Mouse (Mus musculus) spleen, embryonic (tissue): Measurements from ENCODE around the gene Wipf2.

Source experiments
- CTCF ChIA-PET: fragments of 350-600 bp; sonication (Branson Sonifier 250); formaldehyde crosslinking; loops from one replicate; lab custom pipeline; 2022; lab: Charles Lee

The Wipf2 gene

GRCm38 (mm10) chr11:98928186-98928893 is 64.9 kb downstream of the Wipf2 start:
- CTCF ChIA-PET = interaction anchor here (0.6 to 0.7 kb wide), 3 partner anchors 13 to 139 kb away, joined by 3 to 4 read pairs (median 3); no protein-coding TSS in a partner anchor

DNA sequence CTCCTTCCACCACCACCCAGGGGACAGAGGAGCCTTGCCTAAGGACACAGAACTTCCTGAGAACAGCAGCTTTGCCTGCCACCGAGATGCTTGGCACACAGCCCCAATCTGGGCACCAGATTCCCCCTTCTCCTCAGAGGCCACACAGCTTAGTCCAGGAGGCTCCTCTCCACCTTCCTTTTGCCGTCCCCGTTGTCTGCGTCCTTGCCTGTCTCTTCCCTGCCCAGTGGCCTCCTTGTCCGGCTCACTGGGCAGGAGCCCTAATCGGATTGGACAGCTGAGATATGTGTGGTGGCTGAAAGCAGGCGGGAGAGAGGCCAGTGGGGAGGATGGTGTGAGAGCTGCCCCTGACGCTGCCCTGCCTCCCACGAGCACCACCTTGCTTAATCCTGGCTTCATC is 66.1 kb downstream of the Wipf2 start:
- CTCF ChIA-PET = interaction anchor here (0.6 kb wide), 1 partner anchor 61 kb away, joined by 4 read pairs; no protein-coding TSS in a partner anchor

DNA sequence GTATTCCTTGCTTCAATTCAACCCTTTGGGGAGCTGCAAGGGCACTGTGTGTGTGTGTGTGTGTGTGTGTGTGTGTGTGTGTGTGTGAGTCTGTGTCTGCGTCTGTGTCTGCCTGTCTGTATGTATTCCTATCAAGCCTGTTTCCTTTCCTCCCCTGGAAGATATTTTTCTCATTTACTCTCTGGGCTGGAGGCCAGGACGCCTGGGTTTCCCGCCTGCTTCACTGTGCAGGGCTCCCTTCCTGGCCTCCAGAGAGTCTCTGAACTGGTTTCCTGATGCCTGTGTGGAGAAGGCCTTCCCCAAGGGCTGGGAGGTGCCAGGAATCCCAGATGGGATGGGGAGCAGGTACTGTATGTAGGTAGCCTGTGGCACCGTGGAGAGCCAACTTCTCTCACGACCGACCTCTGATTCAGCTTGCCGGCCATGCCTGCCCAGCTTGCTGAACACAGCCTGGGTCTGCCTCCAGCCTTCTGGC is 66.7 kb downstream of the Wipf2 start:
- CTCF ChIA-PET = interaction anchor here (0.5 to 0.6 kb wide), 3 partner anchors 40 to 219 kb away, joined by 4 to 8 read pairs (median 5); no protein-coding TSS in a partner anchor

DNA sequence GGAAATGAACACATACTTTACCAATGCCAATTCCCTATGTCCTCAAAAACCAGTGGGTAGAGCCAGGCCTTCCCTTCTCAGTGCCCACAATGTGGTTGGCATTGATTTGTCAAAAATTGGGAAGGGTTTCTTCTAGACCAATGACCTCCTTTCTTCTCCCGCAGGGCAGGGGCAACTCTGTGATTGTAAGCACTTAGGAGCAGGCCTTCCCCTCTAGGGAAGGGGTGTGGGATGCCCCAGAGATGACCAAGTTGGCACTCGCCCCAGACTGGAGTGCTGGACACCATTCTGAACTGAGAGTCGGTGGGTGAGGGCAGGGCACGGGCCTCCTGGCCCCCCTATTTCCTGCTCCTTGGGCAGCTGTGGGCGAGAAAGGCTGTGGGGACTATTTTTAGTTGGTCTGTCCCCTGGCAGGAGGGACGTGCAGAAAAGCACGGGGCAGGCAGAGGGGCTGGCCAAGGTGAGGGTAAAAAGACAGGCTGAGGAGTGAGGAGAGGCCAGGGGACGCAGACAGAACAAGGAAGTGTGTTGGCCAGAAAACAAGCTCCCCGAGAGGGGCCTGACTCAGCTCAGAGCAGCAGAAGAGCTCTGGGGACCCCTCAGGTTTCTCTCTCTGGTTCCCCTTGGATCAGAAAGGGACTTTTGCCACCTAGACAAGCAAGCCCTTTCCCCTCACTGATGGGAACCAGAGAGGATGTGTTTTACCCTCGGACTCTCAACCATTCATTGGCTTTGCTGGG is 67.5 kb downstream of the Wipf2 start:
- CTCF ChIA-PET = interaction anchor here (0.5 to 2.5 kb wide), 3 partner anchors 39 to 218 kb away, joined by 5 to 10 read pairs (median 8); no protein-coding TSS in a partner anchor

DNA sequence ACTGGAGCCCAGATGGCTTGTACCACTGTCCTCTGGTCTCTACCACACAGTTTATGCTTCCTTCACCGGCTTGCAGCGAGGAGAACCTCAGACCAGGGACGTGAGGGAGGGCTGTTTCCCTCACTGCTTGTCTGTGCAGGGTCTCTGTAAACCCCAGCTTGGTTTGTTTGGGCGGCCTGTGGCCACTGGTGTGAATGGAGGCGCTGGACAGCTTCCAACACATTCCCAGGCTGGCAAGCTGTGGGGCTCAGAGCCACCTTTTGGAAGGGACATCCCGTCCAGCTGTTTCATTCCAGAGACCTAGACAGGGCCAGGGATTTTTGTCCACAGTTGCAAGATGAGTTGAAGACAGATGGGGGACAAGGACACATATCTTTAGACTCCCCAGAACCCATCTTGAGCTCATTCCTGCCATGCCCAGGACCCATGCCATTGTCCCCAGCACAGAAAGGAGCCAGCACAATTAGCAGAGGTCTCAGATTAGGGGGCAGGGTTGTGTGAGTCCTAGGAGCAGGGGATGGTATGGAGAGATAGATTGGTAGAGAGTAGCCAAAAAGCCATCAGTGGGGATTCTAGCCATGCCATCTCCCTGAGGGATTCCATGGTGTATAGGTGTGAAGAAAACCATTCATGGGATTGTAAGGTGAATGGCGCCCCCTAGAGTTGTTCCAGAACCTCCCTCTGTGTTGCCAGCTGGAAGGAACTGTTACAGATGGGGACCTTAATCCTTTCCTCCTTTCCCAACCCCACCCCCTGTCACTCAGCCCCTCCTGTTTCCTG is 68.3 kb downstream of the Wipf2 start:
- CTCF ChIA-PET = interaction anchor here (1.5 to 2.5 kb wide), 2 partner anchors 13 to 40 kb away, joined by 9 to 10 read pairs; no protein-coding TSS in a partner anchor

- CTCF ChIA-PET = interaction anchor here (0.7 to 2.5 kb wide), 4 partner anchors 13 to 105 kb away, joined by 3 to 10 read pairs (median 7); no protein-coding TSS in a partner anchor
Observed at GRCm38 (mm10) chr11:98932293-98933091, 69.1 kb downstream of the Wipf2 start.

GRCm38 (mm10) chr11:98933151-98933550 is 69.7 kb downstream of the Wipf2 start:
- CTCF ChIA-PET = interaction anchor here (0.5 to 2.5 kb wide), 5 partner anchors 8 to 94 kb away, joined by 3 to 10 read pairs (median 5); no protein-coding TSS in a partner anchor

DNA sequence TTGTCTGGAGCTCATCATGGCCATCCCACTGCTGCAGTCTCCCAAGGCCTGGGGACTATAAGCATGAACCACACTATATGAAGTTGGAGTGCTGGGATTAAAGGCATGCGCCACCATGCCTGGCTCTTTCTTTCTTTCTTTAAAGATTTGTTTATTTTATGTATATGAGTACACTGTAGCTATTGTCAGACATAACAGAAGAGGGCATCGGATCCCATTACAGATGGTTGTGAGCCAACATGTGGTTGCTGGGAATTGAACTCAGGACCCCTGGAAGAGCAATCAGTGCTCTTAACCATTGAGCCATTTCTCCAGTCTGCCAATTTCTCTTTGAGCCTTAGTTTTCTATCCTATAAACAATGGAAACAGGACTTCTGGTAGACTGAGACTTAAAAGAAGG is 70.4 kb downstream of the Wipf2 start:
- CTCF ChIA-PET = interaction anchor here (0.6 to 2.5 kb wide), 3 partner anchors 29 to 93 kb away, joined by 3 to 10 read pairs (median 5); no protein-coding TSS in a partner anchor

DNA sequence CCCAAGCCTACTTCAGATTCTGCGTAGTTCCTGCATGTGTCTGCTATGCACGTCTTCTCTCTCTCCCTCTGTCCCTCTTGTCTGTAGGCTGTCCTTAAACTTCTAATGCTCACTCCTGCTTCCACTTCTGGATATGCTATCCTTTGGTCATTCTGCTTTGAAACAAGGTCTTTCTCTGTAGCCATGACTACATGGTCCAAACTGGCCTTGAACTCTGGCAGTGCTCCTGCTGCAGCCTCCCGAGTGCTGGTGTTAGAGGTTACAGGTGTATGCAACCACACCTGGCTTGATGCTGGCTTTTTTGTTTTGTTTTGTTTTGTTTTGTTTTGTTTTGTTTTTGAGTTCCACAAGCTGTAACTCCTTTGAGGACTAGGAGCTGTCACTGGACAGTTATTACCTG is 70.9 kb downstream of the Wipf2 start:
- CTCF ChIA-PET = no interaction called here

GRCm38 (mm10) chr11:98935123-98935522 is 71.7 kb downstream of the Wipf2 start:
- CTCF ChIA-PET = no interaction called here

GRCm38 (mm10) chr11:98936170-98936569 is 72.7 kb downstream of the Wipf2 start:
- CTCF ChIA-PET = interaction anchor here (1.0 kb wide), 1 partner anchor 16 kb away, joined by 7 read pairs; no protein-coding TSS in a partner anchor

DNA sequence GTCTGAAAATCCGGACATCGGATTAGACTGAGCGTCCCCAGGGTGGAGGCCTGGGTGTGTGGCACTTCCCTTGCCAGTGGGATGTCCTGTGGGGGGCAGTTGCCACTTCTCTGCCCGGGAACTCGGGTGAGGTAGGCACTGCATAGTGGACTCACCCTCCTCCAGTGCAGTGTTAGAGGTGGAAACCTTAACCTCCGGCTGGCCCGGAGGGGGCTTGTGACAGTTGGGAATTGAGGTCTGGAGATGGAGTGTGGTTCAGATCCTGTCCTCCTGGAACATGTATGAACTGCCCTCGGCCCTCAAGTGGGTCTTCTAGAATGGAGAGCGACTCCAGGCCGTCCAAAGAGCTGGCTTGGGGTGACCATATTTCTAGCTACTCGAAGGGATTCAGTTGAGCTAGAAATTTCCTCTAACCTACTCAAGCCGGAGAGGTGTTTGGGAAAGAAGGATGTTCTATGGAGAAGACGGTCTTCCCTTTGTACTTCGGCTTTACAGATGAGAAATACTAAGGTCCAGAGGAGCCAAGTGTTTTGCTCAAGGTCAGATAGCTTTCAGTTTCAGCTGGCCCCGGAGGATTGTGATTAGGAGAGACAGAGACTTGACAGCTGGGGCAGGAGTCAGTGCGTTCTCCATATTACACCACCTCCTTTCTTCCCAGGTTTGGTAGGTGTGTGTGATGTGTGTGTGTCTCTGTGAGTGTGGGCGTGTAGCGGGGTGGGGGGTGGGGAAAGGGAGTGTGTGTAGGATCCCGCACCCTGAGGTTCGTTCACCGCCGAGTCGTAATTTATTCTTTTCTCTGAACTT is 73.4 kb downstream of the Wipf2 start:
- CTCF ChIA-PET = interaction anchor here (0.6 to 1.0 kb wide), 3 partner anchors 16 to 73 kb away, joined by 3 to 7 read pairs (median 4); no protein-coding TSS in a partner anchor

GRCm38 (mm10) chr11:98937410-98937913 is 74.0 kb downstream of the Wipf2 start:
- CTCF ChIA-PET = interaction anchor here (0.6 to 1.0 kb wide), 2 partner anchors 15 to 40 kb away, joined by 4 to 7 read pairs; no protein-coding TSS in a partner anchor

GRCm38 (mm10) chr11:98937914-98938694 is 74.7 kb downstream of the Wipf2 start:
- CTCF ChIA-PET = interaction anchor here (0.6 to 1.3 kb wide), 3 partner anchors 26 to 39 kb away, joined by 3 to 4 read pairs (median 4); no protein-coding TSS in a partner anchor

- CTCF ChIA-PET = interaction anchor here (1.0 to 1.3 kb wide), 2 partner anchors 25 to 34 kb away, joined by 3 to 4 read pairs; no protein-coding TSS in a partner anchor
Observed at GRCm38 (mm10) chr11:98938701-98939083, 75.3 kb downstream of the Wipf2 start.

DNA sequence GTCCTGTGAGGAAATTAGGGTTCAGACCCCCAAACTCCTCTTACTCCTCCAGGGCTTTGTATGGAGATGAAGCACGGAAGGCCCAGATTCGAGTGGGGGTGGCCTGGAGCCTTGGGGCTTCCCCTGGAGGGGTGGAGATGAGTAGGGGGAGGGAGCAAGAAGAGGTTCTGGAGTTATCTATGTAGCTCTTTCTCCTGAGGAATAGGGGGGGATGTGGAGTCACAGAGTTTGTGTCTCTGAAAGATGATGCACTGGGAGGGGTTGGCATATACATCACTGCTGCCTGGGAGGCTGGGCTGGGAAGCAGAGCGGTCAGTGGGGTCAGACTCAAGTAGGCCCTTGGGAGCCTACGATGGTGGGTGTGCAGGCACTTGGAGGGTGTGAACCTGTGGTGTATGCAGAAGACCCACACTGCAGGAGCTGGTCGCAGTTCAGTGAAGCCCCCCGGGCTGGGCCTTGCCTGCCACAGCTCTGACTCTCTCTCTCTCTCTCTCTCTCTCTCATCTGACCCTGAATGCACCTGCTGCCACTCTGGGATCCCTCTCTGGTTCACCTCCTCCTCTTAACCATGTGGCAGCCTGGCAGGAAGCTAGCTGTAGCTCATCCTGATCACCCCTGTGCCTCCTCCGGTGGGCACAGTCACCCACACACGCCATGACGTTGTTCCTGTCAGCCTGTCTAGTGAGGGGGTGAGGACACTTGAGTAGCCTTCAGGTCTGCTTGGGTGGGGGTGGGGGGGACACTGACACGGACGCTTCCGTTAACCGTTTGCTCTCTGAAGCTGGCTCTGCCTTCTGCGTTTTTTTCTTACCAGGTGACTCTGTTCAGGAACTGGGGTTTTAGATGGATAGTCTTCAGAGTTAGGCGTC is 75.9 kb downstream of the Wipf2 start:
- CTCF ChIA-PET = interaction anchor here (1.3 kb wide), 1 partner anchor 24 kb away, joined by 4 read pairs; no protein-coding TSS in a partner anchor
